Mouse (Mus musculus): ENCODE results near the gene Timm8a2.

Gene Timm8a2

DNA sequence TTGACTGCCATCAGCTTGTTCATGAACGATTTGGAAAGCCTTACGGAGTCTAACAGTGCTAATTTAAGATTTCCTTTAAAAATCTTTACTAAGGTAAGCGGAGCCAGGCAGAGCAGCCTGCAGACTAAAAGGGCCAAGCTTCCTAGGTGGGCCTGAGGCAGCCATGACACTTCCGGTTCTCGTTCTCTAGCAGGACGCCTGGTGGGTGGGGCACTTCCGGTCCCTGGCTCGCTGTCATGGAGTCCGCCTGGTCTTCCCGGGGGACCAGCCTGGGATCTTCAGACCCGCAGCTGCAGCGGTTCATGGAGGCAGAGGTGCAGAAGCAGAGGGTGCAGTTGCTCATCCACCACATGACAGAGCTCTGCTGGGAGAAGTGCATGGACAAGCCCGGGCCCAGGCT lies at the start of gene Timm8a2:
TSS of gene Timm8a2 (plus strand) at position 224 of the 400 bp plus-strand sequence.
- DNase-seq (ENCODE audit: low spot score in 2 of 2), result no peak

- no peak for DNase-seq (ENCODE audit: low spot score in 2 of 2)
These were observed 49.0 kb upstream of the Timm8a2 start for GRCm38 (mm10) chr14:121985477-121985876.

DNA sequence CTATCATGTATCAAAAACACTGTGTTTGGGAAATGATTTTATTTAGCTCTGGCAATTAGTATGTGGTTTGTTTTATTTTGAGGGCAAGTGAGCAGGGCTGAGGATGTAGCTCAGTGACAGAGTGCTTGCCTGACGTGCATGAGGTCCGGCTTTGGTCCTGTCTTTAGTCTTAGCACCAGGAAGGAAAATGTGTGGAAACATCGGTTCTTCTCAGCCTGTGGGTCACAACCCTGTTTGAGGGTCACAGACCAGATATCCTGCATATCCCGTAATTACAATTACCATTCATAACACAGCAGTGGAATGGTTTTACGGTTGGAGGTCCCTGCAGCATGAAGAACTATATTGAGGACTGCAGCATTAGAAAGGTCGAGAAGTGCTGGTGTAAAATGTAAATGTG lies 48.4 kb upstream of the Timm8a2 start:
- DNase-seq (ENCODE audit: low spot score in 2 of 2), result no peak

DNA sequence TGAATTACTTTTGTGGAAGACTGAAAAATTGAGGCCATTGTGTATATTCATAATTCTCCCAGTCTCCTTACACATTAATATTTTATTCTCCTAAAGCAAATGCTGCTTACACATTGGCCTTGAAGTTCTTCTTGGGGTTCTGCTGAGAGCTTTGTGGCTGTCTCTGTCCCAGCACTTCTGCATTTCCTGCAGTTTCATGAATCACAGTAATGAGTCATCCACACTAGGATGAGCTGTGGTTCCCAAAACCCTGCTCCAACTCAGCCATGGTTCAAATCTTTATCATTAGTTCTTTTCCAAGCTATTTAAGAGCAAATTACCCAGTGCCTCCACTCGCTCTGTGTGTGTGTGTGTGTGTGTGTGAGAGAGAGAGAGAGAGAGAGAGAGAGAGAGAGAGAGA lies 47.2 kb upstream of the Timm8a2 start:
- DNase-seq (ENCODE audit: low spot score in 2 of 2), result no peak

GRCm38 (mm10) chr14:121987691-121988090 lies 46.8 kb upstream of the Timm8a2 start:
- no peak for DNase-seq (ENCODE audit: low spot score in 2 of 2)

DNA sequence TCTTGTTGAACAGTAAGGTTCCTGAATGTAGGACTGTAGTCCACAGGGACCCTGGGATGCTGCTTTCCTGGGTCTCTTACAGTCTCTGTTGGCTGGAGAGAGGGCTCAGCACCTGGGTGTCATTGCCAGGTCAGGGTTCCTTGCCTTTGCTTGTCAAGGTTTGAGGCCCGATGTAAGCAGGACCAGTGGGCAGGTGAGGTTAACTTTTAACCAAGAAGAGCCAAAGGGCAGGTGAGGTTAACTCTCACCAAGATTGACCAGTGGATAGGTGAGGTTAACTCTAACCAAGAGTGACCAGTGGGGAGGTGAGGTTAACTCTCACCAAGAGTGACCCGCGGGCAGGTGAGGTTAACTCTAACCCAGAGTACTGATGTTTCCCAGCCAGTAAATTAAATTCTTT lies 45.1 kb upstream of the Timm8a2 start:
- no peak for DNase-seq (ENCODE audit: low spot score in 2 of 2)

DNA sequence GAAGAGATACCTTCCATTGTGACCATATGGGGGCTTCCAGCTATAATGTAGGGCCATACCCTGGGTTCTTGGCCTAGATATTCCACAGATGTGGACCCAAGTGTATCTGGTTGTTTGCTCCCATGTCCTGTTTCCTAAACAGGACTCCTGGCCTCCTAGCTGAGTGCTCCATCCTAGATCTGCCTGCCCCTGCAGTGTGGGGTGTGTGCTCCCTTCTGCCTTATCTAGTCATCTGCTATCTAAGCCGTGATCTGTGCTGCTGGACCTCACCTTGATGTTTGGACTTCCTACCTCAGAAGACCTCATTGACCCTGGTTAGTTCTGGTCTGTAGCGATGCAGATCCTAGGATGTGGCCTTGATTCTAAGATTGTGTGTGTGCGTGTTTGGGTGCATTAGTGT lies 44.6 kb upstream of the Timm8a2 start:
- DNase-seq (ENCODE audit: low spot score in 2 of 2), result no peak

- no peak for DNase-seq (ENCODE audit: low spot score in 2 of 2)
These were observed 43.6 kb upstream of the Timm8a2 start for GRCm38 (mm10) chr14:121990897-121991296.

GRCm38 (mm10) chr14:121991921-121992320 lies 42.6 kb upstream of the Timm8a2 start:
- DNase-seq (ENCODE audit: low spot score in 2 of 2), result no peak

DNA sequence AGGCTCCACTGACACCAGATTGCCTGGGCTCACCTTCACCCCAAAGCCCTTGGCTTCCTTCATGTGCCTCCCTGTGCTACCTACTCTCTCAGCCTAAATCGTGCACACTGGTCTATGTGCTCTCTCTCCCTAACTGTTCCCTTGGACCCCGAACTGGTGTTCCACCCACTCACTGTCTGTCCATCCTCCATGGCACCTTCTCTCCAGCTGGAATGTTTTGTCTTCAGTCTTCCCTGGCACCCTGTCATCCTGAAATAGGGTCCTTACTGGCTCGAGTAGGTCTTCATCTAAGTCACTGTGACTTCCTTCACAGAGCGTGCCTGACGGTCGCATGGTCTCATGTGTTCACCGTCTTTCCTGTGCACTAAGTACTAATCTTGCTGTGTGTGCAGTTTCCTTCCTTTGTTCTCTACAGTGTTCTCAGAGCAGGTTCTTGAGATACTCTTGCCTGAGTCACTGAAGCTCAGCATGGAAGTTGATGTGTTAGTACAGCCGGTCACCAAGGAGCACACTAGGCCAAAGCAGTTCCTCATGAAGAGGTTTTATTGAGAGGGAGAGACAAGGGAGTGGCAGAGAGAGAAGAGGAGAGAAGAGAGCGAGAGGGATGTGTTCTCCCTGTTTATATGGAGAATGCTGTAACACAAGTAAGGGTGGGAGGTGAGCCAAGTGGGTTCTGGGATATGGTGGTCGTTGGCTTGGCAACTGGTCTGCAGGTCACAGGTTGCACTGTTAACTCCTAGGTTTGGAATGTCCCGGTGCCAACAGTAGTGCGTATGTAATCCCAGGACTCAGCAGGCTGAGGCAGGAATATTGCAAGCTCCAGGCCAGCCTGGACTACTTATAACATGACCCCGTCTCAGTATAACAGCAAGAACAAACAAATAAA lies 41.8 kb upstream of the Timm8a2 start:
- DNase-seq (ENCODE audit: low spot score in 2 of 2), result no peak

- no peak for DNase-seq (ENCODE audit: low spot score in 2 of 2)
These were observed 40.9 kb upstream of the Timm8a2 start for GRCm38 (mm10) chr14:121993616-121994015.

DNA sequence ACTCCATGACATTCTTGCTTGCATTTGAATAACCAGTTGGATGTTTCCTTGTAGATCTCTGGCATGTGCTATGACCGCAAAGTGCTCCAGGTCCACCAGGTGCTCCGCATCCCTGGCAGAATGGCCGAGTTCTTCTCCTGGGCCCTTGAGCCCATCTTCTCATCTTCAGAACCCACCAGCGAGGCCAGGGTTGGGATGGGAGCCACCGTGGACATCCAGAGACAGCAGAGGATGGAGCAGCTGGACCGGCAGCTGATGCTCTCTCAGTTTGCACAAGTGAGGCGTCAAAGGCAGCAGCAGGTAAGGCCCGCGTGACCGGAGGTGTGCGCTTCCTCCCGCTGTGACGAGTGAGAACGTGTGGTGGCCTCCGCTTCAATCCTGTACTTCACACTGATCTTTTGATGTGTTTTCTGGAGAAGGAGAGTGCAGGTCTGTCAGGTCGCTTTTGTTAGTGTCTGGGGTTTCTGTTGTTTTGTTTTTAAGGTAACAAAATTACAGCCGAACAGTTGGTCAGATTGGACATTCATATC lies 40.2 kb upstream of the Timm8a2 start:
- DNase-seq (ENCODE audit: low spot score in 2 of 2), result no peak

DNA sequence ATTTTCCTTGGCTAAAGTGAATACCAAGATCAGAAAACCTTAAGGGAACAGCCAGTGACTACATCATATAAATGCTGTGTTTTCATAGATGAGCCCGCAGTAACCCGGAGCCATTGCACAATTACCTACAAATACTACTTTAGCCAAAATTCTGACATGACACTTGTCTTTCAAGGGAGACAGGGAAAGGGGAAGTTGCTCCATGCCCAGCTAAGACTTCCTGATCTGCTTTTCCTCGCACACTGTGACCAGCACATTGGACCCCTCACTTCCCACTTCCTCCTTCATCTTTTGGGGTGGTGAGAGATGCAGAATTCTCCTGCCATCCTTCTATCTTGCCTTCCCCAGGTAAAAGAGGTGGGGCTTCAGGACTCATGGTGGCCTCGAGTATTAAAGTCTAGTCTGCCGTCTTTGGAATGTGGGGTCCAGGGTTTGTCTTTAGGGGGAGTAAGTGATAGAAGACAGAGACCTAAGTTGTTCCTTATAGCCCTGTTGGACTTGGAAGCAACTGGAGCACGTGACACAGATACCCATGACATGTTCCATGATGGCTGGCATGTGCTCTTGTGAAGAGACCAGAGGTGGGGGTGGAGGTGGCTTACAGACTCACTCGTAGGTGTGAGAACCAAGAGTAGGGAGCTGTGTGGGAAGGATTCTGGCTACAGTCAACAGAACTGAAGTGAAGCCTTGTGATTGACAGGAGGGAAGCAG lies 39.5 kb upstream of the Timm8a2 start:
- DNase-seq (ENCODE audit: low spot score in 2 of 2), result no peak

GRCm38 (mm10) chr14:121995557-121995870 lies 39.0 kb upstream of the Timm8a2 start:
- DNase-seq (ENCODE audit: low spot score in 2 of 2), result no peak

GRCm38 (mm10) chr14:121996786-121997185 lies 37.7 kb upstream of the Timm8a2 start:
- peak; percentile 67 to 71 for DNase-seq (ENCODE audit: low spot score in 2 of 2)

DNA sequence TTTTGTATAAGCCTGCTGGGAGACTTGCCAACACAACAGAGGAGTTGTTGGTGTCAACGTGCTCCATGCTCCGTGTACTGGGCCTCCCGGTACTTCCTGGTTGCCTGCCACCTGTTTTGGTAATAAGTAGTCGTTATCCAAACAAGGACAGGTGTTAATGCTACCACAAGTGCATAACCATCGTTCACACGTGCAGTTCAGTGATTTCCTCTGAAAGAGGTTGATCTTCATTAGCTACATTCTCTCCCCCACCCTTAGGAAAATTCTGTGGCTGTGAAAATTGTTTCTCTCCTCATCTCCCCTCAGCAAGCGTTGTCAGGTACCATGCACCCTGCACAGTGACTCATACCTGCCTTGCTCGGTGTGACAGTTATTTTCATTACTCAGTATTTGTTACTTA lies 35.0 kb upstream of the Timm8a2 start:
- DNase-seq (ENCODE audit: low spot score in 2 of 2), result no peak

DNA sequence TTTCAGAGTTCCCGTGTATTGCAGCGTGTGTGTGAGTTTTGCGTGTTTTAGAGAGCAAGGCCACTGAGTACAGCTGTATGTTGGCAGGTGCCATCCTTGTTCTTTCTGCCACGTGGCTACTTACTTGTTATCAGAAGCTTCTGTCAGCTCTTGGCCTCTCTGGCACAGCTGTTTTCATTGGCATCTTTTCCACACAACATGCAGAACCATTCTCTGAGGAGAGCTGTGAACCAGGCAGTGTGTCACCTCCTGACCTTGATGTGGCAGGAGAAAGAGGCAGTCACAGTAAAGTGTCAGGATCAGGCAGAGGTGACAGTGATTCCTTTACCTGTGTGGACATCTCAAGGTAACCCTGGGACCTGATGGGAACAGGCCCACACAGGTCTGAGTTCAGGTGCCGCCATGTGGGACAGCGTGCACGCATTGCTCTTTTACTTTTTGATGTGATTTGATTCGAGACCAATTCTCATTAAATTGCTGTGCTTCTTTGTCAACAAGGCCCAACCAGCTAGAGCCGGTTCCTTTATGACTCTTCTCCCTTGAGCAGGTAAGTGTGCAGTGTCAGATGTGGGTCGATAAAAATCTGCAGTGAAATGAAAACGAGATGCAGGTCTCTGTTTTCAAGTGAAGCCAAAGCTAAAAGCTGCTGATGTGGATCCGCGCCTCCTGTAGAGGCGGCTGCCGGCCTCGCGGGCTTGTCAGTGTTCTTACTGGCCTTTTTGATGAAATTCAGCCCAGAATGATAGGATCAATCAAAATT lies 33.9 kb upstream of the Timm8a2 start:
- no peak for DNase-seq (ENCODE audit: low spot score in 2 of 2)

GRCm38 (mm10) chr14:122002224-122002623 lies 32.2 kb upstream of the Timm8a2 start:
- DNase-seq (ENCODE audit: low spot score in 2 of 2), result no peak

GRCm38 (mm10) chr14:122003812-122004211 lies 30.7 kb upstream of the Timm8a2 start:
- DNase-seq (ENCODE audit: low spot score in 2 of 2), result no peak

GRCm38 (mm10) chr14:122008261-122008660 lies 26.2 kb upstream of the Timm8a2 start:
- no peak for DNase-seq (ENCODE audit: low spot score in 2 of 2)

GRCm38 (mm10) chr14:122009502-122009901 lies 25.0 kb upstream of the Timm8a2 start:
- DNase-seq (ENCODE audit: low spot score in 2 of 2), result peak in 1 of 2 experiments; percentile 74

DNA sequence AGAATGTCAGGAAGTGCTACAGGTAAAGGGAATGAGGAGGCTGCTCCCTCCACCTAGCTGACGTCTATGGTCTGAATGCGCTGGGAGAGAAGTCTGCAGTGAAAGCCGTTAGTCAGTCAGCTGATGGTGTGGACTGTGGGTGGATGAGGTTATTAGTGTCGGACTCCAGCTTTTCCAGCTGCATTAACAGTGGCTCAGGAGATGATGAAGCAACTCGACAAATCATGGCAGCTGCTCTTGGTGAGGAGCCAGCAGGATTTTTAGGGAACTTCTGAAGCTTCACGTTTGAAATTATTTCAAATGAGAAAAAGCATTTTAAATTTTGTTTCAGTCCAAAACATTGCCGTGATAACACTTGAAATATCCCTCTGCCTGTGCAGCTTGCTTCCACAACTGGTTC lies 24.2 kb upstream of the Timm8a2 start:
- peak; percentile 43 to 55 for DNase-seq (ENCODE audit: low spot score in 2 of 2)
